Mouse (Mus musculus): ENCODE results near the gene Tstd3. TPM values are rescaled to one million over a fixed set of nuclear protein-coding genes. Genes with fewer than 3 reads are reported as not detected.
A peak's percentile ranks its signal among the peaks of the same experiment; 100 is the strongest.
"Not testable (repeated sequence)": the region's sequence is repeated elsewhere in the genome, so short reads cannot be mapped to it uniquely, and the experiment has no call there.

Tstd3 gene
- polyA plus RNA-seq, 1 experiment = 13.1 TPM

DNA sequence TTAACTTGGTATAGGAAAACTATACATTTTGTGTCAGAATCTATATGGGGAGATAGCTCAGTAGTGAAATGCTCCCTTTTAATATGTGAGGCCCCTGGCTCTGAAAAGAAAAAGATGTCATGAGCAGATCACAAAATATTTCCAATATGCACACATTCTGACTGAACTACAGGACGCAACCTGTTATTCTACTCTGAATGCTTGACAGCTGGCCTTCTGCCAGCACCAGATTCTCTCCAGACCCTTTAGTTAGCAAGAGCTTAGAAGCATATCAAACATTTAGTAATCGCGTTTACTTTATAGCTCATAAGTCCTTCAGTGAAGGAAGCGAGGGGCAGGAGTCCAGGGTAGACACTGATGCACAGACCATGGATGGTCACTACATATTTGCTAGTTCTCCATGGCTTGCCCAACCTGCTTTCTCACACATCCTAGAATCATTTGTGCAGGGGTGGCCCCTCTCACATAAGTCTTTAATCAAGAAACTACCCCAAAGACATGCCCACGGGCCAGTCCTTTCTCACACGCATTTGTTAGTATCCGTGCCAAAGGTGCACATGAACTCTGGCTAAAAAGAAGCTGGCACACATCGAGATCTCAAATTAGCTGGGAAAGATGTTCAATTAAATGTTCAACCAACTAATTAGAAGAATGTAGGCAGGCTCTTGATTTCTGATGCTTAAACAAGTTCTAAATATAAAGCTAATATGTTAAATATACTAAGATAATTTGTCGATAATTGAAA is 5.4 kb downstream of the Tstd3 start:
- Histone ChIP-seq H3K36me3 (ENCODE audit: control insufficient read depth, insufficient read depth, low read length, poor library complexity, severe bottlenecking) (no peaks in the 10 kb centered on the region), H3K27me3 (ENCODE audit: control insufficient read depth, insufficient read depth, low read length, poor library complexity, severe bottlenecking) (no peaks in the 10 kb centered on the region), H3K9me3 (replicated peaks; ENCODE audit: control insufficient read depth, insufficient read depth, low read length, poor library complexity, severe bottlenecking) (no peaks in the 10 kb centered on the region; the same call in 1 of the 2 replicates), H3K27ac (ENCODE audit: insufficient read depth, low read length) (no peak overlapping the region), H3K9ac (ENCODE audit: low read depth, poor library complexity, severe bottlenecking) (no peak overlapping the region), H3K4me3 (ENCODE audit: low read depth, low read length) (no peak overlapping the region), H3K4me1 (ENCODE audit: control insufficient read depth, insufficient read depth, low read length) (no peaks in the 10 kb centered on the region)
- TF ChIP-seq POLR2A (IDR thresholded peaks at IDR 0.05; ENCODE audit: insufficient read depth, low read length) (no peak), CTCF (IDR thresholded peaks at IDR 0.05; ENCODE audit: low read depth, low read length) (no peak), EP300 (IDR thresholded peaks at IDR 0.05; ENCODE audit: insufficient read depth, low read depth, low read length) (no peak)

DNA sequence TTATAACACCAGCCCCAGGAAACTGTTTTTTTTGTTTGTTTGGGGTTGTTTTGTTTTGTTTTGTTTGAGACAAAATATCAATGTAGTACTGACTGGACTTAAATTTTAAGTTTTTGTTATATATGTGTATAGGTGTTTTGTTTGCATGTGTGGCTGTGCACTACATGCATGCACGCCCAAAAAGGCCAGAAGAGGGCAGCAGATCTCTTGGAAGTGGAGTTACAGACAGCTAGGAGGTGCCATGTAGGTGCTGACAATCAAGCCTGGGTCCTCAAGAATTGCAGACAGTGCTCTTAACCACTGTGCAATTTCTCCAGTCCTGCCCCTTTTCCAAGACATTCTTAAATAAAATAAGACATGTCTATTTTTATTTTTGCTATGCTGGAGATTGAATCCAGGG is 8.2 kb downstream of the Tstd3 start:
- Histone ChIP-seq H3K9ac (ENCODE audit: low read depth, poor library complexity, severe bottlenecking) (no peak overlapping the region), H3K9me3 (replicated peaks; ENCODE audit: control insufficient read depth, insufficient read depth, low read length, poor library complexity, severe bottlenecking) (no peaks in the 10 kb centered on the region; the same call in 1 of the 2 replicates), H3K27ac (ENCODE audit: insufficient read depth, low read length) (no peak overlapping the region), H3K4me3 (ENCODE audit: low read depth, low read length) (no peak overlapping the region), H3K4me1 (ENCODE audit: control insufficient read depth, insufficient read depth, low read length) (no peaks in the 10 kb centered on the region), H3K27me3 (ENCODE audit: control insufficient read depth, insufficient read depth, low read length, poor library complexity, severe bottlenecking) (no peaks in the 10 kb centered on the region), H3K36me3 (ENCODE audit: control insufficient read depth, insufficient read depth, low read length, poor library complexity, severe bottlenecking) (no peaks in the 10 kb centered on the region)
- TF ChIP-seq EP300 (IDR thresholded peaks at IDR 0.05; ENCODE audit: insufficient read depth, low read depth, low read length) (no peak), CTCF (IDR thresholded peaks at IDR 0.05; ENCODE audit: low read depth, low read length) (peak; percentile 53), POLR2A (IDR thresholded peaks at IDR 0.05; ENCODE audit: insufficient read depth, low read length) (no peak)

DNA sequence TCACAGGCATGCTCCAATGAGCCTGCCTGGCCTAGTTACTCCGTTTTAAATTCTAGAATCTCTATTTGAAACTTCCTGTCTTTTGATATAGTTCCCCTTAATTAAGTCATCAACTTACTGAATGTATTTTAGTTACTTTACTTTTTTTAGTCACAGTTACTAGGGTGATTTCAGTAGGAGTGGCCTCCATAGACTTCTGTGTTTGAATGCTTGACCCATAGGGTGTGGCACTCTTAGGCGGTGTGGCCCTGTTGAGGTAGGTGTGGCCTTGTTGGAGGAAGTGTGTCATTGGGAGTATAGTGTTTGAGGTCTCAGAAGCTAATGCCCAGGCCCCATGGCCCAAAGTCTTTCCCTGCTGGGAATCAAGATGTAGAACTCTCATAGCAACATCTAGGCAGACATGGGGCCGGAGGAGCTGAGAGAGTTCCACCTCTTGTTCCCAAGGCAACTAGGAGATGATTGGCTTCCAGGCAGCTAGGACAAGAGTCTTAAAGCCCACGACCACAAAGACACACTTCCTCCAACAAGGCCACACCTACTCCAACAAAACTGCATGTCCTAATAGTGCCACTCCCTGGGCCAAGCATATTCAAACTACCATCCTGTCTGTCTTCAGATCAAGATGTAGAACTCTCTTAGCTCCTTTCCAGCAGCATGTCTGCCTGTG is 11.8 kb downstream of the Tstd3 start:
- H3K27me3 ChIP-seq (ENCODE audit: control insufficient read depth, insufficient read depth, low read length, poor library complexity, severe bottlenecking) = no peaks in the 10 kb centered on the region
- H3K36me3 ChIP-seq (ENCODE audit: control insufficient read depth, insufficient read depth, low read length, poor library complexity, severe bottlenecking) = no peaks in the 10 kb centered on the region
- TF ChIP-seq POLR2A (IDR thresholded peaks at IDR 0.05; ENCODE audit: insufficient read depth, low read length) (no peak), CTCF (IDR thresholded peaks at IDR 0.05; ENCODE audit: low read depth, low read length) (no peak), EP300 (IDR thresholded peaks at IDR 0.05; ENCODE audit: insufficient read depth, low read depth, low read length) (no peak)
- H3K27ac ChIP-seq (ENCODE audit: insufficient read depth, low read length) = peak overlapping the region; percentile 93
- H3K9ac ChIP-seq (ENCODE audit: low read depth, poor library complexity, severe bottlenecking) = no peak overlapping the region
- no peaks in the 10 kb centered on the region; the same call in 1 of the 2 replicates for H3K9me3 ChIP-seq (replicated peaks; ENCODE audit: control insufficient read depth, insufficient read depth, low read length, poor library complexity, severe bottlenecking)
- no peak overlapping the region for H3K4me3 ChIP-seq (ENCODE audit: low read depth, low read length)
- H3K4me1 ChIP-seq (ENCODE audit: control insufficient read depth, insufficient read depth, low read length) = no peaks in the 10 kb centered on the region

- Histone ChIP-seq H3K4me1 (ENCODE audit: control insufficient read depth, insufficient read depth, low read length) (no peaks in the 10 kb centered on the region), H3K9ac (ENCODE audit: low read depth, poor library complexity, severe bottlenecking) (no peak overlapping the region), H3K27me3 (ENCODE audit: control insufficient read depth, insufficient read depth, low read length, poor library complexity, severe bottlenecking) (no peaks in the 10 kb centered on the region), H3K9me3 (replicated peaks; ENCODE audit: control insufficient read depth, insufficient read depth, low read length, poor library complexity, severe bottlenecking) (no peaks in the 10 kb centered on the region), H3K36me3 (ENCODE audit: control insufficient read depth, insufficient read depth, low read length, poor library complexity, severe bottlenecking) (peaks cover 8% of the 10 kb centered on the region), H3K4me3 (ENCODE audit: low read depth, low read length) (no peak overlapping the region), H3K27ac (ENCODE audit: insufficient read depth, low read length) (0 out of 2 replicates have a peak overlapping the region, but pooled peaks have one; percentile 29)
- TF ChIP-seq CTCF (IDR thresholded peaks at IDR 0.05; ENCODE audit: low read depth, low read length) = no peak
- no peak for TF ChIP-seq EP300 (IDR thresholded peaks at IDR 0.05; ENCODE audit: insufficient read depth, low read depth, low read length)
- TF ChIP-seq POLR2A (IDR thresholded peaks at IDR 0.05; ENCODE audit: insufficient read depth, low read length) = no peak
Measured at GRCm38 (mm10) chr4:21745723-21746122, 21.3 kb downstream of the Tstd3 start.

GRCm38 (mm10) chr4:21744142-21744541 is 22.9 kb downstream of the Tstd3 start:
- H3K9me3 ChIP-seq (replicated peaks; ENCODE audit: control insufficient read depth, insufficient read depth, low read length, poor library complexity, severe bottlenecking); H3K27me3 ChIP-seq (ENCODE audit: control insufficient read depth, insufficient read depth, low read length, poor library complexity, severe bottlenecking); H3K4me3 ChIP-seq (ENCODE audit: low read depth, low read length); H3K9ac ChIP-seq (ENCODE audit: low read depth, poor library complexity, severe bottlenecking); H3K4me1 ChIP-seq (ENCODE audit: control insufficient read depth, insufficient read depth, low read length); H3K27ac ChIP-seq (ENCODE audit: insufficient read depth, low read length): not testable (repeated sequence)
- peaks cover 10% of the 10 kb centered on the region for H3K36me3 ChIP-seq (ENCODE audit: control insufficient read depth, insufficient read depth, low read length, poor library complexity, severe bottlenecking)

DNA sequence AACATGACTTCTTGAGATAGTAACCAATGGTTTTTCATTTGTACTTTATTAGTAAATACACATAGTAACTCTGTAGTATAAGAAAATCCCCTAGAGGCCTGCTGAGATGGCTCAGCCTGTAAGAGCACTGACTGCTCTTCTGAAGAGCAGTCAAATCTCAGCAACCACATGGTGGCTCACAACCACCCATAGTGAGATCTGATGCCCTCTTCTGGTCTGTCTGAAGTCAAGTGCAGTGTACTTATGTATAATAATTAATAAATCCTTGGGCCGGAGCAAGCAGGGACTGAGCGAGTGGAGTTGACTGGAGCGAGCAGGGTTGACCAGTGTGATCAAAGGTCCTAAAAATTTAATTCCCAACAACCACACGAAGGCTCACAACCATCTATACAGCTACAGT is 27.8 kb downstream of the Tstd3 start:
- Histone ChIP-seq H3K36me3 (ENCODE audit: control insufficient read depth, insufficient read depth, low read length, poor library complexity, severe bottlenecking) (peaks cover 15% of the 10 kb centered on the region), H3K4me1 (ENCODE audit: control insufficient read depth, insufficient read depth, low read length) (no peaks in the 10 kb centered on the region), H3K27ac (ENCODE audit: insufficient read depth, low read length) (no peak overlapping the region), H3K9me3 (replicated peaks; ENCODE audit: control insufficient read depth, insufficient read depth, low read length, poor library complexity, severe bottlenecking) (no peaks in the 10 kb centered on the region), H3K4me3 (ENCODE audit: low read depth, low read length) (no peak overlapping the region), H3K9ac (ENCODE audit: low read depth, poor library complexity, severe bottlenecking) (no peak overlapping the region), H3K27me3 (ENCODE audit: control insufficient read depth, insufficient read depth, low read length, poor library complexity, severe bottlenecking) (no peaks in the 10 kb centered on the region)
- TF ChIP-seq EP300 (IDR thresholded peaks at IDR 0.05; ENCODE audit: insufficient read depth, low read depth, low read length) (no peak), POLR2A (IDR thresholded peaks at IDR 0.05; ENCODE audit: insufficient read depth, low read length) (no peak), CTCF (IDR thresholded peaks at IDR 0.05; ENCODE audit: low read depth, low read length) (no peak)

All from ES-Bruce4 (cell line).